Mouse (Mus musculus) heart, adult 9 months (tissue): Measurements from ENCODE around the gene Clic5.
A peak's percentile ranks its signal among the peaks of the same experiment; 100 is the strongest.
"Not testable (repeated sequence)": the region's sequence is repeated elsewhere in the genome, so short reads cannot be mapped to it uniquely, and the experiment has no call there.

Source experiments
- DNase-seq, 2 experiments: peaks; one replicate each; pipeline ENCODE4 v3.0.0; 2022; ENCODE audit warnings: low spot score in 2 of 2

The Clic5 gene

DNA sequence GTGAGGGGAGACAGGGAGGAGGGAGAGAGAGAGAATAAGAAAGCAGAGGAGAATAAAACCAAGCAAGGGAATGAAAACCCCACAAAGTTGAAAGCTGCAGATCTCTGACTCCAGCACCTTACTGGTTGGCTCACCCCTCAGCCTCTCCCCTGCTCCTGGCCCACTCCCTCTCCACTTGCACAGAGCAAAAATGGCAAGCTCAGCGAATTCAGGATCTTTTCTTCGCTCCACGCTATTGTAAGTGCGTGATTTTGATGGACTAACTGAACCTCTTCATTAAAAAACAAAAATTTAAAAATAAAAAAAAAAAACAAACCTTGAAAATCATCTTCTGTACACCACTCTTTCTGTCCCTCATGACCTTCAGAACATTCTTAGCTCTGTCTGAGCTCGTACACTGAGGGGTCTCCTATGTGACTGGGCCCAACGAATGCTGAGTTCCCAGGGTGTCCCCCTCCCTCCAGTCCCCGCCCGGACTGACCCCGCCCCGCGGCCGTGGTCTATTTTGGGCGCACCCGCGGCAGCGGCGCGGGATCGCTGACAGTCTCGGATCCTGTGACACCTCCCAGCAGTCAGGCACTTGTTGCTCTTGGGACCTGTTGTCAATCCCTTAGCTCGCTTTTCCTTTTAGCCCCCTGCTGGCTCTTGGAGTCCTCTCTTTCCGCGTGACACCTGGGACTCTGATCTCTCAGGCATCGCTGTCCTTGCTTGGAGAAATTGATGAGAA lies at the start of gene Clic5:
Gene Clic5, plus strand, starts transcription at position 543 of the 727 bp plus-strand sequence.
- peak; percentile 85 for DNase-seq

DNA sequence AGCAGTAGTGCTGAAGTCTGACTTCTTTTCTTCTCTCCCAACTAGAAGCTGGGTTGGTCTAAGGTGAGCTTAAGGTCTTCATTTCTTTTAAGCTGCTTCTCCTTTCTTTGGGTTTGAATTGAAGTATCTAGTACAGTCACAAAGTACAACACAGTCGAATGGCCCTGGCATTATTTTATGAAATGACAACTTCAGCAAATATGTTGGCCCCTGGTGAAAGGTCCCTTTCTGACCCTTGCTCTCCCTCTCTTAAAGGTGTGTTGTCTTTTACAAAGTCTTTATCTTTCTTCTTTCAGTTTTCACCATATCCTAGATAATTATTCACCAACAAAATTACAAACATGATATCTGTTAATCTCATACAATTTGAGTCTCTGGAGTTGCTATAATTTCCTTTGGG lies 42.6 kb upstream of the Clic5 start:
- DNase-seq = no peak

DNA sequence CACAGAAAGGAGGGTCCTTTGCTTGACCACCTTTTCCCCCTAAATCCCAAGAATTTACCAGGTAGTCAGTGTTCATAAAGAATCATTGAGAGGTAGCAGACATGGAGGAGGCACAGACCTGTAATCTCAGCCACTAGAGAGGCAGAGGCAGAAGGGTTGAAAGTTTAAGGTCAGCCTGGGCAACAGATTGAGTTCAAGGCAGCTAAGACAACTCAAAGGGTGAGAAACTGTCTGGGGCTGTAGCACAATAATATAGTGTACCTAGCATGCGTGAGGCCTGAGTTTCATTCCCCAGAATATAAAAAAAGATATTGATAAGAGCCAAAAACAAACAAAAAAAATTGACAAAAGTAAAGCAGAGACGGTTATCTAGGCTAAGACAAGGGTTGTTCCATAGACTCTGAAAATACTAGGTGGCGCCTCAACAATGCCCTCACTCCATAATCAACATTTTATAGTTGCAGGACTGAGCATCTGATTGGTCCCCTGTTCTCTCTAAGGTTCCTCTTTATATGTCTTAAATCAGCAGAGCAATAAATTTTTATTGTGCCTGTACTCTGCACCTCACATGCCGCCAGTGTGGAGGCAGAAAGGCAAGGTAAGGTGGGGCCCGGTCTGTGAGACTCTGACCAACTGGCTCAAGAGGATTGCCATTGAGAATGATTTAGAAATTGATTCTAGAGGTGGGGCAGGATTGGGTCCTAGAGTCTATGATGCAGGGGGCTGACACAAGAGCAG lies 40.1 kb upstream of the Clic5 start:
- no peak for DNase-seq

DNA sequence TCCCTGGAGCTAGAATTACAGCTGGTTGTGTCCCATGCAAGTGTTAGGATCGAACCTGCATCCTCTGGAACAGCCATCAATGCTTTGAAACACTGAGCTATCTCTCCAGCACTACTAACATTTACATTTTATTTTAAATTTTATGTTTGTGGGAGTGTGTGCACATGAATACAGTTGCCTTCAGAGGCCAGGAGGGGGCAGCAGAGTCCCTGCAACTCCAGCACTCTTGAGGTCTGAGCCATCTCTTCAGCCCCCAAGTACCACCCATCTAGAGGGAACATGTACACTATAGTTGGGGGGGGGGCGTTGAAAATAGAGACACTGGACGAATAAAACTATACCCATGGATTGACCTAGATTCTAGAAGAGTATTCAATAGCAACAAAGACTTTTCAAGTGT lies 37.3 kb upstream of the Clic5 start:
- peak in 1 of 2 experiments; percentile 46 for DNase-seq

DNA sequence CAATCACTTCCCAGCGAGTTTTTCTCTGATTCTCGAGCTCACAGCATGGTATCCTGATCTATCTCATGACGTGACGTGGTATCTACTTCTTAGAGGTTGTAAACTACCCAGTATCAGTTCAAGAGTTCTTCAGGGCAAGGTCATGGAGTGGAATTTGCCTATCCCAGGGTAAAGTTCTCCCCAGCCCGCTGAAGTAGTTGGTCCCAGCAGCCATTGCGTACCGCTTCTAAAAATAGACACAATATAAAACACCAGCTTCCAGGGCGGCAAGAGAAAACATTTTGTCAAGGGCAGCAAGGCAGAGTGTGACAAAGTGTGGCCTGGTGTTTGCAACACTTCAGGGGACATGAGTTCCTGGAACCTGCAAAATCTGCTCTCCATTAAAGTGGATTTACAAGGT lies 36.5 kb upstream of the Clic5 start:
- DNase-seq = peak in 1 of 2 experiments; percentile 27

DNA sequence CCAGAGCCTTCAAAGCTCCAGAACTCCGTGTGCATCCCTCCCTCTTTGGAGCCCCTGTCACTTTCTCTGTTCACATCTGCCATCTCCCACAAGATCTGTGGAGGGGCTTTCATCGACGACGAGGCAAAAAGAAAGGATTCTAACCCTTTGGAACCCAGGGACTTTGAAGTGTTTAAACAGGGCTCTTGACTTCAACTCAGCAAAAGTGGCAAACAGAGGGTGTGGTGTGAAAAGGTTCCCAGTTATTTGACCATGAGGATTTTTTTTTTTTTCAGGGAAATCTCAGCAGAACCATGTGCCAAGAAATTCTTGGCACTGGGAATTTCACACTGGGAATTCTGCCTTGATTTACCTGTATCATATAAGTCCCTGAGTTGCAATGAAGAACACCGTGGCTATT lies 34.5 kb upstream of the Clic5 start:
- DNase-seq = no peak

DNA sequence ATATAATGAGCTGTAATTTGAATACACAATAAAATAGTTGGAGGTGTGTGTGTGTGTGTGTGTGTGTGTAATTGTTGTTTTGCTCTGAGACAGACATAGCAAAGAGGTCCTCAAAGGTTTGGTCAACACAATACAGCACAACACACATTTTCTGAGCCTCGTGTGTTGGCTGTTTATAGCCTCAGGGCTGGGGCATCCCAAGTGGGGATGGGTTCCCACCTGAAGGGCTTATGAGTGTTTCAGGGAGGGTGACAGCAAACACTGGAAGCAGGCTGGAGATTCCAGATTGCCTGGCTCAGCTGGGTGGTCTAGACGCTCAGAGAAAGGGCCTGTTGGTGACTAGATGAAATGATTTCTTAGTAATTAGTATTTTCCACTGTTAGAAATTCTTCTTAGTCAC lies 33.2 kb upstream of the Clic5 start:
- no peak for DNase-seq

DNA sequence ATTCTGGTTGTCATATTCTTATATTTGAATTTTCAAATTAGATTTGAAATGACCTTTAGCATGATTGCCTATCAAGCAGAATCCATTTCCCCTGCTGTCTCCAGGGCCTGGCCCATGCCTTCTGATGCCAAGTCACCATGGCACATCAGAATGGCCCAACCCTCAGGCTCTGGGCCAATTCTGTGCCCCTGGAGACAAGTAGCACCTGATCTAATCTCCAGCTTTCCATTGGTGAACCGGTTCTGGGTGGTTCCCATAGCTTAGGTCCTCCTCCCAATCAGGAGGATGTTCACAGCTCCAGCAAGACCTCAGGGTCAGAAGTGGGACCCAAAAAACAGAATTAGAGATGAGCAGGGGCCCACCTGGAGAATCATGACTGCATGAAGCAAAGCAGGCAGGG lies 30.2 kb upstream of the Clic5 start:
- no peak for DNase-seq

DNA sequence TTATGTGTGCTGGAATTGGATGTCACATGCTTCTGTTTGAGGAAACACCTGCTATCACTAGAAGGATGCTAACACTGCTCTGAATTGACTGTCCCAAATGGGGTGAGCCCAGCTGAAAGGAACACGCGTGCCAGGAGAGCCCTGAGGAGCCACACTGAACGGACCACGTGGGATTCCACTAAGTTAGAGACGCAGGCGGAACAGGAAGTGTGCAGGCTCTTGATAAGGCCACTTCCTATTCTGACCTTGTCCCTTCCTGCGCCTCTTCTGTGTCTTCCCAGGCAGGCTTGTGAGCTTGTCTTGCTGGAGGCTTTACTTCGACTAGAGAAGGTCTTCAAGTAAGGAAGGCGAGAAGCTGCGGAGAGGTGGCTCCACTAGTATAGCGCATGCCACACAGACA lies 27.9 kb upstream of the Clic5 start:
- no peak for DNase-seq

DNA sequence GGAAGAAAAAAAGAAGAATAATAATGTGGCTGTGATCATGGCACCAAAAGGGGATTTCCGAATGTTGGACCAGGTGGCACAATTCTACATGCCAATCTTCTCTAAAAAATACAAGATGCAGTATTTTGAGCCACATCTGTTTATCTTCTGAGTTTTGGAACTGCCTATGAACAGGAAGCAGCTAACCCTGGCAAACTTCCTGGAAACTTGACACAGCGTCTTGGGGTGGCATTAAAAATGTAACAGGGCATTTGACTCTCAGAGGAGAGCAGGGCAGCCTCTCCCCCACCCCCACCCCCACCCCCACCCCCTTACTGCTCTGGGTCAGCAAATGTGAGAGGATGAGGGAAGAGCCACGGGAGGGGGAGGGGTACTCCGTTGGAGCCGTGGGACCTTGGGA lies 25.9 kb upstream of the Clic5 start:
- no peak for DNase-seq

DNA sequence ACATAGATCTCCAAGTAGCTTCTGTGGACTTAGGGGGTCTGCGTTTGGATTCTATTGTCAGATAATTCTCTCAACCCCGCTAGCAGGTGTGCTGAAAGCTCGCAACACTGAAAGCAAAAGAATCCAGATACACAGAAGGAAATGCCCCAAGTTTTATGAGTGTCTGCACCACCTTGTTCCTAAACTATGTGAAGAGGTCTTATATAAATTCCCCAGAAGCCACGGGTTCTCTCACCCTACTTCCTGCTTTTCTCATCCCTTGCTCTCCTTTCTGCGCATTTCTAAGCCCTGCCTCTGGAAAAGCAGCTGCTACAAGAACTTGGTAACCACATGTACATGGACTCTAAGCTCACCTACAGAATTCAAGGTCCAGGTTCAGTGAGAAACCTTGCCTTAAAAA lies 25.4 kb upstream of the Clic5 start:
- DNase-seq = no peak

DNA sequence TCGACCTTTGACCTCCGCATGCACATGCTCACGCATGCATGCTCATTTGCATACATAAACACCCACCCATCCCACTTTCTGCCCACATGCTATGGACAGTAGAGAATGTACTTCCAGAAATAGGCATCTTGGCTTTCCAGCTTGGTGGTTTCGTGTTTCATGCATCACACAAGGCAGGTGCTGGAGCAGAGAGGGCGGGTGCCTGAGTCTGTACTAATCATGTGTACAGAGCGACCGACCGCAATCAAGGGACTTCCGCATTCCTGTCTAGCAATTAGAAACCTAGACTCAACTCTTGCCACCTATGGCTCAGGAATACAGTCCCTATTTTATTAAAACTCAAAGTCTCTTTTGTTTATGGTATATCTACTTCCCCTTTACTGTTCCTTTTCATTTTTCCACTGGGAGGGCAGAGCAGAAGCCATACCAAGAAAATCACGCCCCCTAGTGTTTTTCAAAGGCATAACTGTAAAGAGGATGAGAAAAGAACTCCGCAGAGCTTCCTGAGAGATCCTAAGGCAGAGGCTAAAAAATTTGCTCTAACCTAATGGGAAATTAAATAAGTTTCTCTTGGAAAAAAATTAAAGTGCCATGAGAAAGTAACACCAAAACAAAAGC lies 22.5 kb upstream of the Clic5 start:
- DNase-seq = peak in 1 of 2 experiments; percentile 26

DNA sequence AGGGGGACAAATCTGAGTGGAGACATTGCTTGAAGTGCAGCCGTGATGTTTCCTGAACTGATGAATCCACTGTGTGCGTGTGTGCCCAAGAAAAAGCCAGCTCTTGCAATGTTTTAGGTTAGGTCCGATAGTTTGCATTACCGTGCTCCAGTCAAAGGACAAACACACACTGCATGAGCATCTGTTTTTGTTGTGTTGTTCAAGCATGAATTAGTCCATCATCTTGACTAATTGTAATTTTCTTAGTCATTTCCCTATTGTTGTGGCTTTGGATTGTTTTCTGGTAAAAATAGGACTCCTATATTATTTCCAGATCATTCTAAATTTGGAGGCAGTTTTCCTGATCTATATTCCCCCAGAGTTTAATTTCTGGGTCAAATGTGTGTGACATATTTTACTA lies 18.7 kb upstream of the Clic5 start:
- no peak for DNase-seq

DNA sequence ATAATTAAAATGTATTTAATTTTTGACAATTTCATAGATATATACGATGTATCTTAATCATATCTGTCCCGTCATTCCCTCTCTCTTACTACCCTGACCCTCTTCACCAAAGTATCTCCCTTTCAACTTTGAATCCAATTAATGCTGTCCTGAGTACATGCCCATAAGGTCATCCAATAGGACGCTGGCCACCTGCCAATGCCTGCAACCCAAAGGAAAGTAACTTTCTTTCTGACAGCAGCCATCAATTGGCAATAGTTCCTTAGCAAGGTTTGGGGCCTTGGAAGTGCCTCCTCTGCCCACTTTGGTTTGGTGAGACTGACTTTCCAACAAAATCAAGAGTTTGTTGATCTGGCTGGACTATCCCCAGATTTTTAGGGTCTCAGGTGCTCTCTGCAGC lies 18.1 kb upstream of the Clic5 start:
- no peak for DNase-seq

DNA sequence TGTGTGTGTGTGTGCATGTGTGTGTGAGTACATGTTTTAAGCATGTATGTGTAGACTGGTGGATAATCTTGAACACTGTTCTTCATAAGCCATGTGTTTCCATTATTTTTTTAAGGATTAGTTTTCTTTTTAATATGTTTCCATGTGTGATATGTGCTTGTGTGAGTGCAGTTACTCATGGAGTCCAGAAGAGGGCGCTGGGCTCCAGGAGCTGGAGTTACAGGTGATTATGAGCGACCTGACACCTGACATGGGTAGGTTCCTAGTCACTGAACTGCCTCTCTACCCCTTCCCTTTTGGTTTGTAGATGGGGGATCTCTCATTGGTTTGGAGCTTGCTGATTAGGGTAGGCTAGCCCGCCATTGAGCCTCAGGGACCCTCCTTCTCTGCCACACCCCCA lies 16.5 kb upstream of the Clic5 start:
- no peak for DNase-seq

DNA sequence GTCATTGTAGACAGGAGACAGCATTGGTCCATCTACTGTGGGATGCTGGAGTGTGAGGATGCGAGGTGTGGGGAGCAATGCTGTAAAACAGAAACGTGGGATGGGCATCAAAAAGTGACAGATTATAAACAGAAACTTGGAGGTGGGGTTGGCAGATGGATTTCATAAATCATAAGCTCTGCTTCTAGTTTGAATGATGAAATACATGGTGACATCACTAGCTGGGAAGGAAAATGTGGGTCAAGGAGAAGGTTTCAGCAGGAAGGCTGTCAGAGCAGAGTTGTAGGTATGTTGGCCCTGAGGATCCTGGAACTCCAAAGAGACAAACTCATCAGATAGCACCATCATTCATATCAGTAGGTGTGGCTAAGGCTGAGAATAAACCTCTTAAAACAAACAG lies 15.0 kb upstream of the Clic5 start:
- no peak for DNase-seq

DNA sequence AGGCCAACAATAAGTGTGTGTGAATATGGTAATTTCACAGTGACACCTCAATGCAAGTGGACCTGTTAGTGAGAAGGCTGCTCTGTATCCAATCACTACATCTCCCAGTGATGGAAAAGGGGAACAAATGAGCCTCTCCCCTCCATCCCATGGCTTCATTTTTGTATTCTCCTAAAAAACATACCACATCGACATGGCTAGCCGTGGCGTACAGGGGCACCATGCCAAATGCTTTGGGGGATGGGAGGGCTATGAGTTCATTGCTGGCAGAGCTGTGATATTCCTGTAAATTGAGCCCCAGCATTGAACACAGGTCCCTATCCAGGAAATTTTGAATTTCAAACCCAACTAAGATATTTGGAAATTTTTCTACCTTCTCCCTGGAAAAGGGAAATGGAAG lies 11.1 kb upstream of the Clic5 start:
- no peak for DNase-seq

DNA sequence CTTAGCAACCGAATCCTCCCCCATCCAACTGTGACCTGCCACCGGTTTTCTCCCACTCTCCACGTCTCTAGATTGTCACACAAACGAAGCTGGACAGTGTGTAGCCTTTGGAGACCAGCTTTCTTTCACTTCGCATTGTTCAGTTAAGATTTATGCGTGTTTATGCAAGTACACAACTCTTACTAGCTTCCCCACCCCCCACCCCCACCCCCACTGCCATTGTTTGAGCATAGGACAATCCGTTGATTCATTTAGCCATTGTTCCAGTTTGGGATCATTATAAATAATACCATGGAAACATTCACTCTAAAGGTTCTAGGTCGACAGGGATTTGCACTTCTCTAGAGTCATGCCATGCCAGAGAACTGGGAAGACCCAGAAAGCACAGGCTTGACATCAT lies 7.0 kb upstream of the Clic5 start:
- DNase-seq = no peak

DNA sequence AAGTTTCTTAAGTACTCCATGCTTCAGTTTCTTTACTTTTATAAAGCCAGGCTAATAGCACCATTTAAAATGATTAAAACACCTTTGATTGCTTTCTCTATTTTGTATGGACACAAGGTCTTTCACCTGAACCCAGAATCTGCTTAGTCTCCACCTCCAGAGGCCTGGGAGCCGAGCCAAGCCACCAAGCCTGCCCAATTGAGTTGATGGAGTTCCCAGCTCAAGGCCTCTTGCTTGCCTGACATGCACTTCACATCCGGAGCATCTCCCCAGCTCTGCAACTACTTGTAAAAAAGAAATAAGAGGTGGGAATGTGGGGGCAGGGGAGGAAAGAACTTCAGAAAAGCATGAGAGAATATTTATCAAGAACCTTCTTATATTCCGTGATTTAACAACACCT lies 1.5 kb upstream of the Clic5 start:
- DNase-seq = no peak

DNA sequence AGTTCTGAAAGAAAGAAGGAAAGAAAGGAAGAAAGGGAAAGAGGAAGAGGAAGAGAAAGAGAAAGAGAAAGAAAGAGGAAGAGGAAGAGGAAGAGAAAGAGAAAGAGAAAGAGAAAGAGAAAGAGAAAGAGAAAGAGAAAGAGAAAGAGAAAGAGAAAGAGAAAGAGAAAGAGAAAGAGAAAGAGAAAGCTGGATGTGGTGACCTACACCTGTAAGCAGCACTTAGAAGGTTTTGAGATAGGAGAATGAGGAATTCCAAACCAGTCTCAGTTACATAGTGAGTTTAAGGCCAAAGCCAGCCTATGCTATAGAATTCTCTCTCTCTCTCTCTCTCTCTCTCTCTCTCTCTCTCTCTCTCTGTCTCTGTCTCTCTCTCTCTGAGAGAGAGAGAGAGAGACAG lies 847 bp upstream of the Clic5 start:
- not testable (repeated sequence) for DNase-seq

DNA sequence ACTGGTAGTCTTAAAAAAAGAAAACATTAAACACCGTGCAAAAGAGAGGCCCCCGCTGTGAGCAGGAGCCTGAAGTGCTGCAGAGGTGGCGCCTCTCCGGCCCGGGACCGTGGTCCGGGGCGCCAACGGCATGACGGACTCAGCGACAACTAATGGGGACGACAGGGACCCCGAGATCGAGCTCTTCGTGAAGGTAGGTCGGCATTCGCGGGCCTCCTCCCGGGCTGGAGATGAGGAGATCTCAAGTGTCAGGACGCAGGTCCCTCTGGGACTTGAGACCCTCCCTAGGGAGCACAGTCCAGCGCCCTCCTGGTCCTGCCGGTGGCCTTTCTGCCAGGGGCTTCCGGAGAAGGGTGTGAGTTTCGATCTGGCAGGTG lies 373 bp downstream of the Clic5 start:
- DNase-seq = no peak

DNA sequence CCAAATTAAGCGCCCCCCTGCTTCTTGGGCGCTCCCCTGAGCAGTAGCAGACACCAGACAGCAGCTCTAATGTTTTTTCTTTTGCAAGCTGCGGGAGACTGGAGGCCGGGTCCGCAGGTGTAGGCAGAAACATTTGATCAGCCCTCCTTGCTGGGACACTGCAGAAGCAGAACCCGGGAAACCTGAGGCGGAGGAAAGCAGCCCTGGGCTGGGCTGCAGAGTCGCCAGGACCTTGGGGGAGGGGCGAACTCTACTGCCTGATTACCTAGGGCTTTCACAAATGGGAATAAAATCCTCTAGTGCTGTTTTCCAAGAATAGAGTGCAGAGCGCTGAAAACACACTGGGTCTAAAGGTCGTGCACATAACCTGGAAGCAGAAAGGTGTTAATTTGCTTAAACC lies 1.3 kb downstream of the Clic5 start:
- peak in 1 of 2 experiments; percentile 59 for DNase-seq

DNA sequence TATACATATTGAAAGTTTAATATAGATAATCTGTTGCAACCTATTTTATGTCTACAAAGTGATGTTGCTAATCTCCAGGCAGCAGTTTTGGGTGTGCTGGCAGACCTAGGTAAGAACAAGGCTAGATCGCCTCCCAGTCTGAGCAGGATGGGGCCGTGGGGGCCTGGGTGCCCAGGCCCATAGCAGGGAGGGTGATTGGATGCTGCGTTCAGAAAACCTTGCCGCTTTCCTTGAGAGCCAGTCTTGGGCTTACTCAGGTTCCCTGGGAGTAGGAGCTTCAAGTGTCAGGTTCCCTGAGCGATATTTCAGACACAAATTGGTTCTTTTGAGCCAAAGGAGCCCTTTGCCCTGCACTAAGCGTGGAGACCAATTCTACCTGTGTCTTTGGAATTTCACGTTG lies 1.9 kb downstream of the Clic5 start:
- DNase-seq = no peak
